Mouse (Mus musculus): ENCODE measurements at regions not wholly inside any gene's neighbourhood (a gene's known extent, or its start where the extent isn't known, plus 50 kb on each side); places are given as distances from the start of the nearest gene placed in this dataset.

DNA sequence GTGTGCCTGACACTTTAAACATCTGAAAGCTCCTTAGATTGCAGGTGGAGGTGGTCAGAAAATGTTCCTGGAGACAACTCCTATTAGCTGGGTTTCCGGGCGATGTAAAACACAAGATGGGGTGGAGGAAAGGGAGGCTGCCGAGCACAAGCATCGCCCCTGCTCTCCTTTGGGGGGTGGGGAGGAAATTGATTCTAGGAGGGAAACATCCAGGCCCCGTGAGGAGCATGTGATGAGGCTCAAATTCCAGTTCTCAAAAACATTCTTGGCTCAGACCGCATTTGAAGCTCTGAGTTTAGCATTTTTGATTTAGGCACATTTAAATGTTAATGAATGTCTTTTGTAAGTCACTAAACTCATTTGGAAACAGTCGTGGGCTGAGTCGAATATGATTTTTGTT is 105.5 kb downstream of the Rpl14 start:
- DNase-seq (peak; percentile 28), ATAC-seq (ENCODE audit: insufficient read depth) (no peak)
- WGBS, result 26% methylated on average over 8 of the region's 8 CpGs
- no peaks in the 10 kb centered on the region for H3K4me1 ChIP-seq (ENCODE audit: insufficient read depth)
- no peak overlapping the region for H3K9ac ChIP-seq
- H3K27me3 ChIP-seq (ENCODE audit: insufficient read depth, low read length), result peaks cover 8% of the 10 kb centered on the region; the same call in 1 of the 2 replicates
- H3K9me3 ChIP-seq (ENCODE audit: low read depth, low read length), result no peaks in the 10 kb centered on the region
- H3K36me3 ChIP-seq (ENCODE audit: insufficient read depth), result no peaks in the 10 kb centered on the region
- H3K4me3 ChIP-seq (ENCODE audit: low read depth, low read length), result no peak overlapping the region
- no peak for TF ChIP-seq CTCF (IDR thresholded peaks at IDR 0.05; ENCODE audit: low read depth)
- no peak overlapping the region for H3K4me2 ChIP-seq
- H3K27ac ChIP-seq (ENCODE audit: low read depth), result no peak overlapping the region

DNA sequence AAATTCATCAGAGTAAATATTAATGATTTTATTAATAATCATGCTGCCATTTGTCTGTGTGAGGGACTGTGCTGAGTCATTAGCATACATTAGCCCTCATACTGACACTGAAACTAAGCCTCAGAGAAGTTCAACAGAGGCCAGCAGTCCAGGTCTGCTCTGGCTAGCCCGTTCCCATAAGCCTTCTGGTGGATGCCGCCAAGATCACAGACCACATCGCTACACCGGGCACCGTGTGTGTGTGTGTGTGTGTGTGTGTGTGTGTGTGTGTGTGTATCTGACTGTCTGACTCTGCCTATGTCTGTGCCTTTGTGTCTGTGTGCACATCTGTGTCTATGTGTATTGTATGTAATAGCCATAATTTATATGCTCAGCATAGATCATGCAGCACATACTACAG is 106.0 kb downstream of the Rpl14 start:
- DNase-seq, result no peak
- Histone ChIP-seq H3K9ac (no peak overlapping the region), H3K9me3 (ENCODE audit: low read depth, low read length) (no peaks in the 10 kb centered on the region), H3K27ac (ENCODE audit: low read depth) (no peak overlapping the region), H3K4me2 (no peak overlapping the region), H3K36me3 (ENCODE audit: insufficient read depth) (no peaks in the 10 kb centered on the region), H3K4me1 (ENCODE audit: insufficient read depth) (no peaks in the 10 kb centered on the region), H3K27me3 (ENCODE audit: insufficient read depth, low read length) (peaks cover 8% of the 10 kb centered on the region; the same call in 1 of the 2 replicates), H3K4me3 (ENCODE audit: low read depth, low read length) (no peak overlapping the region)
- ATAC-seq (ENCODE audit: insufficient read depth), result no peak
- WGBS, result 83% methylated on average over 5 of the region's 5 CpGs
- TF ChIP-seq CTCF (IDR thresholded peaks at IDR 0.05; ENCODE audit: low read depth), result no peak

DNA sequence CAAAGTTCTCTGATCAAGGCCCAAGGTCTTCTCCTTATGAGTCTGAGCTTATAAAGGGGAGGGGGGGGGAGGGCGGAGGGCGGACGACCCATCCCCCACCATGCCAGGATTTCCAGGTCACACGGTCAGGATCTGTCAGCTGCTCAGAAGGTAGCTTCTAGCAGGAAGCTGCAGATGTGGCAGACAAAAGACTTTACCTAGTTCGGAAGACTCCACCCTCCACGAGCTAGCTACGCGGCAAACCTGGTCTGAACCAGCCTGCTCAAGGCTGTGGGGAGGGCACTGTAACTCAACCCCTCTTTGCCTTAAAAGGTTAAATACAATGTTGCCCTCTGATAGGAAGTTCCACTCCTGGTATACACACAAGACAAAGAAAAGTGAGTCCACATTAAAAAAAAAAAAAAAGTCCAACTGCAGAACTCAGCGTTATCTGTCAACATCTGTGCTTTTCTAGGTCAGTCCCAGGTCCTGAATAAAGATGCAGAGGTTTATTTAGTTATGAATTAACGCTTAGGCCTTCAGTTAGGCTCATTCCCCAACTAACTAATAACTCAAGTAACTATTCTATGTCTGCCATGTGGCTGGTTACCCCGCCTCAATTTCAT is 108.7 kb downstream of the Rpl14 start:
- 32% methylated on average over 10 of the region's 11 CpGs for WGBS
- ATAC-seq (ENCODE audit: insufficient read depth) (no peak), DNase-seq (peak; percentile 28)
- no peak for TF ChIP-seq CTCF (IDR thresholded peaks at IDR 0.05; ENCODE audit: low read depth)
- Histone ChIP-seq H3K4me3 (ENCODE audit: low read depth, low read length) (no peak overlapping the region), H3K4me2 (no peak overlapping the region), H3K36me3 (ENCODE audit: insufficient read depth) (no peaks in the 10 kb centered on the region), H3K27me3 (ENCODE audit: insufficient read depth, low read length) (peaks cover 8% of the 10 kb centered on the region; the same call in 1 of the 2 replicates), H3K9me3 (ENCODE audit: low read depth, low read length) (no peaks in the 10 kb centered on the region), H3K9ac (no peak overlapping the region), H3K4me1 (ENCODE audit: insufficient read depth) (no peaks in the 10 kb centered on the region), H3K27ac (ENCODE audit: low read depth) (no peak overlapping the region; the same call in 1 of the 2 replicates)

DNA sequence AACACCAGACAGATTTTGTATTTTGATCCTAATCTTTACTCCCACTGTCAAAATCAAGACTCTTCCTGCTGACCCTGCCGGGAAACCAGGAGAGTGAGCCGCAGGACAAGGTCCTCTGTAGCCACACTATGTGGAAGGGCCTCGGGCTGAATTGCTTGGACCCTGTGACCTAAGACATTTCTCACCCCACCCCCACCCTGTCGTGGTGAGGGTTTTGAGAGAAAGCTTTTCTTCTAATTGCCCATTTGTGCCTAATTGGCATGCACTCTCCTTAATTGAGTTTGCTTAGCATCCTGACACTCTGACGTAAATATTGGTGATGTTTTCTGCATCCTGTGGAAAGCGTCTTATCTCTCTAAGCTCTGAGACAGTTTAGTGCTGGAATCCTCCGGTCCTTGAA is 110.2 kb downstream of the Rpl14 start:
- Histone ChIP-seq H3K9ac (no peak overlapping the region), H3K4me1 (ENCODE audit: insufficient read depth) (no peaks in the 10 kb centered on the region), H3K27ac (ENCODE audit: low read depth) (no peak overlapping the region), H3K36me3 (ENCODE audit: insufficient read depth) (no peaks in the 10 kb centered on the region), H3K27me3 (ENCODE audit: insufficient read depth, low read length) (0 out of 2 replicates have a peak, but pooled peaks cover 4% of the 10 kb centered on the region), H3K4me3 (ENCODE audit: low read depth, low read length) (no peak overlapping the region), H3K9me3 (ENCODE audit: low read depth, low read length) (no peaks in the 10 kb centered on the region), H3K4me2 (no peak overlapping the region)
- TF ChIP-seq CTCF (IDR thresholded peaks at IDR 0.05; ENCODE audit: low read depth), result no peak
- no peak for ATAC-seq (ENCODE audit: insufficient read depth)
- 30% methylated on average over 7 of the region's 7 CpGs for WGBS
- no peak for DNase-seq

DNA sequence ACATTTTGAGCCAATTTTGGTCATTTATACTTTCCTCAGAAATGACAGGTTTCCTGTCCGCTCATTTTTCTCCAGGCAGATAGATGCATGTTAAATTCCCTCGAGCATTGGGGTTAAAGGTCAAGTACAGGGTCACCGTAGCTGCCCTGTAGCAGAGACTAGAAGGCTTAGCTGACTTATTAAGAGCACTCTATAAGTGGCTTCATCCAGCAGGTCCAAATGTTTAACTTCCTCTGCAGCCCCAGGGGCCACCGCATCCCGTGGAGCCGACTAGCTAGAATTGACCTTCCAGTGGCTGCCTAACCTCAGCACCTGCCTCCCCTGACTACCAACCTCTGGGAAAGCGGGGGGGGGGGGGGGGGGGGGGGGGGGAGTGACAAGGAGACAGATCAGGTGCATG is 114.7 kb downstream of the Rpl14 start:
- peaks cover 10% of the 10 kb centered on the region for H3K4me1 ChIP-seq (ENCODE audit: insufficient read depth)
- no peaks in the 10 kb centered on the region for H3K27me3 ChIP-seq (ENCODE audit: insufficient read depth, low read length)
- no peaks in the 10 kb centered on the region for H3K9me3 ChIP-seq (ENCODE audit: low read depth, low read length)
- no peak overlapping the region for H3K4me3 ChIP-seq (ENCODE audit: low read depth, low read length)
- TF ChIP-seq CTCF (IDR thresholded peaks at IDR 0.05; ENCODE audit: low read depth), result no peak
- H3K27ac ChIP-seq (ENCODE audit: low read depth), result no peak overlapping the region
- WGBS, result 14% methylated on average over 6 of the region's 7 CpGs
- no peaks in the 10 kb centered on the region for H3K36me3 ChIP-seq (ENCODE audit: insufficient read depth)
- no peak overlapping the region for H3K9ac ChIP-seq
- no peak for ATAC-seq (ENCODE audit: insufficient read depth)
- no peak overlapping the region for H3K4me2 ChIP-seq
- DNase-seq, result no peak

DNA sequence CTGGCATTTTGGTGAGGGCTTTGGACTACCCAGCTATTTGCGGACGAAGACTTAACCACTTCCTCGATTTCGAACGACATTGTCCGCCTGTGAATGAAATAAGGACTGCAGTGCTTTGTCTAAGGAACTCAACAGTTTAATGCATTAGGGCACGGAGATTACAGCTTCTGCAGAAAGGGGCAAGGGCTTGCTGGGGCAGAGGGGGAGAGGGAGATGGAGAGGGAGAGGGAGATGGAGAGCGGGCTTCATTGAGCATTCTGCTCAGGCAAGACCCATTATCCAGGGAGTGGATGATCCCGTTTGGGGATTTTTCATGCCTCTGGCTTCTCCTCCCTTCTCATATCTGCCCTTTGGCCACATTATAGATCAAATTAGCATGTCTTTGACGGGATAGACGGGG is 117.8 kb downstream of the Rpl14 start:
- ATAC-seq (ENCODE audit: insufficient read depth) (no peak), DNase-seq (no peak)
- Histone ChIP-seq H3K4me1 (ENCODE audit: insufficient read depth) (peaks cover 19% of the 10 kb centered on the region), H3K27ac (ENCODE audit: low read depth) (no peak overlapping the region), H3K27me3 (ENCODE audit: insufficient read depth, low read length) (no peaks in the 10 kb centered on the region), H3K9me3 (ENCODE audit: low read depth, low read length) (no peaks in the 10 kb centered on the region), H3K4me3 (ENCODE audit: low read depth, low read length) (no peak overlapping the region), H3K4me2 (no peak overlapping the region), H3K36me3 (ENCODE audit: insufficient read depth) (no peaks in the 10 kb centered on the region), H3K9ac (no peak overlapping the region)
- WGBS, result 79% methylated on average over 11 of the region's 11 CpGs
- TF ChIP-seq CTCF (IDR thresholded peaks at IDR 0.05; ENCODE audit: low read depth), result no peak

DNA sequence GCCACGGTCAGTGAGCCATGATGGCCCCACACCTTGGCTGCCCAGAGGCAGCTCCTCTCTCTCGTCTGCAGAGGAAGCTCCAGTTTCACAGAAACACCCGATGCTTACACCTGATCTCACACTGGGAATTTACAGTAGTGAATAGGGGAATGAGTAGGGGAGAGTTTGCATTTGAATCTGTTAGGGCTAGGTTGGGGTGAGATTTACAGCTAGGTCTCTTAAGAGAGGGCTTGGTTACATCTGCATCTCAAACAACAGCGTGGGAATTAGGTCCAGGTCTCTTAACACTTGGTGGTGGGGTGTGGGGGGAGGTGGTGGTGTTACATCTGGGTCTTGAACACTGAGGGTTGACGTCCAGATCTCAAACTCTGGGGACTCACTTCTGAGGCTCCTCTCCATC is 119.3 kb downstream of the Rpl14 start:
- no peak for ATAC-seq (ENCODE audit: insufficient read depth)
- no peaks in the 10 kb centered on the region for H3K36me3 ChIP-seq (ENCODE audit: insufficient read depth)
- H3K4me1 ChIP-seq (ENCODE audit: insufficient read depth), result peaks cover 19% of the 10 kb centered on the region
- no peak overlapping the region; the same call in 1 of the 2 replicates for H3K9ac ChIP-seq
- TF ChIP-seq CTCF (IDR thresholded peaks at IDR 0.05; ENCODE audit: low read depth), result no peak
- whole genome bisulfite sequencing, result 20% methylated on average over 5 of the region's 5 CpGs
- H3K9me3 ChIP-seq (ENCODE audit: low read depth, low read length), result no peaks in the 10 kb centered on the region
- no peak overlapping the region for H3K4me3 ChIP-seq (ENCODE audit: low read depth, low read length)
- H3K27ac ChIP-seq (ENCODE audit: low read depth), result peak overlapping the region; percentile 95
- DNase-seq, result no peak
- no peaks in the 10 kb centered on the region for H3K27me3 ChIP-seq (ENCODE audit: insufficient read depth, low read length)
- peak overlapping the region; percentile 60; the same call in 1 of the 2 replicates for H3K4me2 ChIP-seq
